Mouse (Mus musculus) intestine, embryonic 15.5 days (tissue): Measurements from ENCODE around the gene Jmjd4. TPM values are rescaled to one million over a fixed set of nuclear protein-coding genes. Genes with fewer than 3 reads are reported as not detected.

Source experiments
- ATAC-seq: fragments of 200-750 bp; cut with Nextera tagmentation; 2 replicates; pipeline ENCODE4 v1.8.0; 2017; ENCODE audit warnings: moderate TSS enrichment, moderate library complexity
- H3K27ac ChIP-seq: fragments of 300-500 bp; sonication (generic); 2 replicates; pipeline ENCODE4 v1.5.1; 2015; ENCODE audit warnings: mild to moderate bottlenecking, inconsistent platforms
- H3K27me3 ChIP-seq: fragments of 300-500 bp; sonication (generic); replicated peaks from 2 replicates; pipeline ENCODE4 v1.6.1; 2015; ENCODE audit warnings: inconsistent platforms
- H3K36me3 ChIP-seq: fragments of 300-500 bp; sonication (generic); 2 replicates; pipeline ENCODE4 v1.6.1; 2015; ENCODE audit warnings: inconsistent platforms
- H3K4me1 ChIP-seq: fragments of 300-500 bp; sonication (generic); replicated peaks from 2 replicates; pipeline ENCODE4 v1.6.1; 2015; ENCODE audit warnings: inconsistent platforms
- H3K4me2 ChIP-seq: fragments of 300-500 bp; sonication (generic); replicated peaks from 2 replicates; pipeline ENCODE4 v1.6.1; 2015; ENCODE audit warnings: mild to moderate bottlenecking, inconsistent platforms
- H3K4me3 ChIP-seq: fragments of 300-500 bp; sonication (generic); replicated peaks from 2 replicates; pipeline ENCODE4 v1.5.1; 2015; ENCODE audit warnings: inconsistent platforms
- H3K9ac ChIP-seq: fragments of 300-500 bp; sonication (generic); 2 replicates; pipeline ENCODE4 v1.6.1; 2015; ENCODE audit warnings: inconsistent platforms
- H3K9me3 ChIP-seq: fragments of 300-500 bp; sonication (generic); 2 replicates; pipeline ENCODE4 v1.6.1; 2016; ENCODE audit warnings: inconsistent platforms
- WGBS: fragments of 180-500 bp; shearing (Covaris S2); methylation state at CpG from one replicate; pipeline ENCODE4 v1.1.7; 2015; 5-methylcytosine and 5-hydroxymethylcytosine counted together
- polyA plus RNA-seq: library from polyadenylated mRNA; unstranded; fragments of >200 nt; fragmentation: Nextera tagmentation; extraction: Ambion mirVana; gene quantifications from 2 replicates; pipeline ENCODE4 v1.2.1, GENCODE M21; 2015

The Jmjd4 gene
- polyA plus RNA-seq, 1 experiment from 2014 or later, result 9.4 TPM

- Histone ChIP-seq H3K27me3 (no peaks in the 10 kb centered on the region), H3K4me1 (no peaks in the 10 kb centered on the region), H3K4me2 (no peak overlapping the region), H3K36me3 (no peaks in the 10 kb centered on the region), H3K9ac (no peak overlapping the region), H3K4me3 (no peak overlapping the region), H3K9me3 (no peaks in the 10 kb centered on the region), H3K27ac (no peak overlapping the region)
- no peak for ATAC-seq
- 64% methylated on average over 6 of the region's 6 CpGs for WGBS
Observed at GRCm38 (mm10) chr11:59477240-59477639, 27.4 kb downstream of the Jmjd4 start.

GRCm38 (mm10) chr11:59483212-59483611 lies 33.4 kb downstream of the Jmjd4 start:
- Histone ChIP-seq H3K36me3 (peaks cover 16% of the 10 kb centered on the region; the same call in 1 of the 2 replicates), H3K27me3 (no peaks in the 10 kb centered on the region), H3K4me2 (no peak overlapping the region), H3K4me3 (no peak overlapping the region), H3K4me1 (no peaks in the 10 kb centered on the region), H3K9me3 (no peaks in the 10 kb centered on the region), H3K9ac (no peak overlapping the region), H3K27ac (no peak overlapping the region)
- 6% methylated on average over 2 of the region's 2 CpGs for WGBS
- peak; percentile 6; the same call in 1 of the 2 replicates for ATAC-seq

- Histone ChIP-seq H3K9me3 (no peaks in the 10 kb centered on the region), H3K9ac (no peak overlapping the region), H3K4me1 (no peaks in the 10 kb centered on the region), H3K27ac (no peak overlapping the region), H3K4me3 (no peak overlapping the region), H3K36me3 (peaks cover 31% of the 10 kb centered on the region; the same call in 1 of the 2 replicates), H3K4me2 (no peak overlapping the region), H3K27me3 (no peaks in the 10 kb centered on the region)
- 57% methylated on average over 2 of the region's 2 CpGs for WGBS
- ATAC-seq, result no peak
Observed at GRCm38 (mm10) chr11:59485641-59486040, 35.8 kb downstream of the Jmjd4 start.

- H3K4me2 ChIP-seq, result no peak overlapping the region
Observed at GRCm38 (mm10) chr11:59486222-59486621, 36.4 kb downstream of the Jmjd4 start.

GRCm38 (mm10) chr11:59496672-59497310 lies 46.9 kb downstream of the Jmjd4 start:
- no peak overlapping the region for H3K27ac ChIP-seq
- no peak for ATAC-seq
- no peak overlapping the region for H3K9ac ChIP-seq
- H3K27me3 ChIP-seq, result no peaks in the 10 kb centered on the region
- no peak overlapping the region for H3K4me3 ChIP-seq
- H3K4me1 ChIP-seq, result no peaks in the 10 kb centered on the region
- peaks cover 62% of the 10 kb centered on the region for H3K36me3 ChIP-seq
- no peak overlapping the region for H3K4me2 ChIP-seq
- WGBS, result 87% methylated on average over 6 of the region's 6 CpGs
- H3K9me3 ChIP-seq, result no peaks in the 10 kb centered on the region

More at GRCm38 (mm10) chr11:59486222-59486621, 36.4 kb downstream of the Jmjd4 start:
- no peak for ATAC-seq
- Histone ChIP-seq H3K4me1 (no peaks in the 10 kb centered on the region), H3K27ac (no peak overlapping the region), H3K27me3 (no peaks in the 10 kb centered on the region), H3K36me3 (peaks cover 35% of the 10 kb centered on the region; the same call in 1 of the 2 replicates), H3K4me3 (no peak overlapping the region), H3K9ac (no peak overlapping the region), H3K9me3 (no peaks in the 10 kb centered on the region)
- WGBS, result 82% methylated on average over 8 of the region's 8 CpGs

GRCm38 (mm10) chr11:59497747-59498146 lies 47.9 kb downstream of the Jmjd4 start:
- Histone ChIP-seq H3K9me3 (no peaks in the 10 kb centered on the region), H3K4me2 (no peak overlapping the region), H3K36me3 (peaks cover 59% of the 10 kb centered on the region), H3K9ac (no peak overlapping the region), H3K4me3 (no peak overlapping the region), H3K27me3 (no peaks in the 10 kb centered on the region), H3K27ac (no peak overlapping the region), H3K4me1 (no peaks in the 10 kb centered on the region)
- ATAC-seq, result no peak
- 93% methylated on average over 7 of the region's 7 CpGs for WGBS

- Histone ChIP-seq H3K27me3 (no peaks in the 10 kb centered on the region), H3K4me1 (peaks cover 9% of the 10 kb centered on the region), H3K4me3 (no peak overlapping the region), H3K36me3 (peaks cover 51% of the 10 kb centered on the region), H3K4me2 (no peak overlapping the region), H3K27ac (no peak overlapping the region), H3K9ac (no peak overlapping the region), H3K9me3 (no peaks in the 10 kb centered on the region)
- WGBS, result 92% methylated on average over 5 of the region's 5 CpGs
- no peak for ATAC-seq
Observed at GRCm38 (mm10) chr11:59501978-59502700, 52.3 kb downstream of the Jmjd4 start.

GRCm38 (mm10) chr11:59505351-59505838 lies 55.5 kb downstream of the Jmjd4 start:
- Histone ChIP-seq H3K4me1 (peaks cover 19% of the 10 kb centered on the region), H3K4me3 (peak overlapping the region; percentile 92), H3K9me3 (no peaks in the 10 kb centered on the region), H3K27ac (peak overlapping the region; percentile 94), H3K4me2 (peak overlapping the region; percentile 95), H3K36me3 (peaks cover 23% of the 10 kb centered on the region), H3K27me3 (no peaks in the 10 kb centered on the region), H3K9ac (peak overlapping the region; percentile 97)
- under 1% methylated on average over 21 of the region's 21 CpGs for WGBS
- peak; percentile 72 for ATAC-seq

- WGBS, result under 1% methylated on average over 61 of the region's 71 CpGs
- Histone ChIP-seq H3K9me3 (no peaks in the 10 kb centered on the region), H3K4me2 (peak overlapping the region; percentile 95), H3K4me1 (peaks cover 19% of the 10 kb centered on the region), H3K4me3 (peak overlapping the region; percentile 92), H3K27ac (peak overlapping the region; percentile 94), H3K27me3 (no peaks in the 10 kb centered on the region), H3K36me3 (peaks cover 22% of the 10 kb centered on the region), H3K9ac (peak overlapping the region; percentile 97)
- ATAC-seq, result peak; percentile 95
Observed at GRCm38 (mm10) chr11:59505839-59506712, 56.2 kb downstream of the Jmjd4 start.

GRCm38 (mm10) chr11:59506713-59507074 lies 56.8 kb downstream of the Jmjd4 start:
- H3K4me1 ChIP-seq, result peaks cover 19% of the 10 kb centered on the region
- ATAC-seq, result peak; percentile 13; the same call in 1 of the 2 replicates
- H3K4me2 ChIP-seq, result peak overlapping the region; percentile 95
- peak overlapping the region; percentile 97 for H3K9ac ChIP-seq
- H3K27me3 ChIP-seq, result no peaks in the 10 kb centered on the region
- peak overlapping the region; percentile 92 for H3K4me3 ChIP-seq
- H3K27ac ChIP-seq, result peak overlapping the region; percentile 94
- 3% methylated on average over 14 of the region's 14 CpGs for WGBS
- H3K36me3 ChIP-seq, result peaks cover 22% of the 10 kb centered on the region
- no peaks in the 10 kb centered on the region for H3K9me3 ChIP-seq
